Mouse (Mus musculus) liver, embryonic 14.5 days (tissue): ENCODE measurements around the gene Ltbp3.

ENCODE experiments used
- CTCF ChIP-seq: IDR thresholded peaks from 2 replicates; pipeline ENCODE4 v1.5.1; 2016; ENCODE audit warnings: antibody characterized with exemption, low read depth, control low read depth
- EP300 ChIP-seq: IDR thresholded peaks from 2 replicates; pipeline ENCODE4 v1.6.1; 2016; ENCODE audit warnings: antibody characterized with exemption, low read depth

DNA sequence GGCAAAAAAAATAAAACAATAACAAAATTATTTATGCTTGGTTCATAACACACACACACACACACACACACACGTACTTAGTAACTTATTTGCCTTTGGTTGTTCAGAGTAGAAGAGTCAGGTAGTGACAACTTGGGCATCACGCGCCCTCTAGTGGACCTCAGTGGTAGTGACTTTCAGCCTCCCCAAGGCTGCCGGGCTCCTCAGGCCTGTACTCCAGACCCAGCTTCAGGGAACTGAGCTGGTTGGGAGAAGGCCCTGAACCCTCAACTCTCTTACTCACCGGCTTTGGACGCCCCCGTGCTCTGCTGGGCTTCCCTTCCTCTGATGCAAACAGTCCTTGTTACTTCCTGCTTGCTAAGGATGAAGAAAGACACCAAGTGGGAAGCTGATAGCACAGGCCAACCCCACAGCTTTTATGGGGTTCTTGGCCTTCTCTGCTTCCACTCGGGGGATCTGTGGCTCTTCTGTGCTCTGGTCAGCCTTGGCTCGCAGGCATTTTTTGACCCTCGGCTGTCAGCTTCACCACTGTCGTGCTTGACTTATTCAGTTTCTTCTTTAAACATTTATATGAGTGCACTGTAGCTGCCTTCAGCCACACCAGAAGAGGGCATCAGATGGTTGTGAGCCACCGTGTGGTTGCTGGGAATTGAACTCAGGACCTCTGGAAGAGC is 45.9 kb downstream of the Ltbp3 start:
- TF ChIP-seq EP300 = no peak
- TF ChIP-seq CTCF = peak; percentile 96
